Comparison of ENCODE assay signal across 9 mouse cellular contexts in the genomic region with DNA sequence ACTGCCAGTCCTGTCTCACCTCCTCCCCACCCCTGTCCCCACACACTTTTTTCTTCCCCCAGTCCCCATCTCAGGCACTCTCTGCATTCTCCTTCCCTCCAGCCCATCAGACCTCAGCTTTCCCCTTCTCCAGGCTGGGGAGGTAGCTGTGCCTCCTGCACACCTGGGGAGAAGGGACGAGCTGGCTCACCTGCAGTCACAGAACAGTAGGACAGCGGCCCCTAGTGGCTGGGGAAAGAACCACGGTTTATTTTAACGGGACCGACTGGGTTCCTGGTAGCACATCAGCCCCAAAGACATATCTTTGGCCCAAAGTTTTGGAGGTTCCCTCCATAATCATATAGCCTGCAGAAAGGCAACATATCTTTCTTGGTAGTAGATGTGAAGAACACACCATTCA. TPM values are rescaled to one million over a fixed set of nuclear protein-coding genes. Genes with fewer than 3 reads are reported as not detected.
DNase-seq lines count a peak whose midpoint lies in the region; ATAC-seq and TF ChIP-seq lines count a peak whose summit lies in the region.
"Had no signal": no experiment of that assay in that cellular context is flagged by ENCODE, and none has a peak within 500 bp of the region (broad histone marks: within the 10 kb centered on the region; RNA-seq: fewer than 3 reads in every experiment).

No protein-coding gene starts in this region.

- peak; percentile 95 for DNase-seq in midbrain, embryonic 11.5 days (ENCODE audit: low spot score, missing footprints)
- peak; percentile 84 for DNase-seq in ZHBTc4 (ENCODE audit: low read depth, low spot score)
- peak; percentile 86 for DNase-seq in liver, postnatal 0 days
- peak; percentile 69 for DNase-seq in right cerebral cortex, postnatal 25 days
- peak; percentile 82 for DNase-seq in urinary bladder, postnatal 25 days (ENCODE audit: low spot score)

- peaks cover 9% of the 10 kb centered on the region; the same call in 1 of the 2 replicates for H3K4me1 ChIP-seq in midbrain, embryonic 11.5 days (ENCODE audit: control insufficient read depth, insufficient read depth, low read length)
- H3K4me1 ChIP-seq in midbrain, embryonic 13.5 days (replicated peaks), result peaks cover 28% of the 10 kb centered on the region
- 0 out of 2 replicates have a peak, but pooled peaks cover 2% of the 10 kb centered on the region for H3K4me1 ChIP-seq in cortical plate, adult 2 months (ENCODE audit: control insufficient read depth, insufficient read depth, low read length)
- H3K4me1 ChIP-seq in liver, postnatal 0 days (ENCODE audit: insufficient read depth), result peaks cover under 1% of the 10 kb centered on the region; the same call in 1 of the 2 replicates

- H3K36me3 ChIP-seq in midbrain, embryonic 11.5 days (ENCODE audit: control insufficient read depth, insufficient read depth, low read length), result no peaks in the 10 kb centered on the region
- H3K36me3 ChIP-seq in midbrain, embryonic 13.5 days, result no peaks in the 10 kb centered on the region
- H3K36me3 ChIP-seq in liver, postnatal 0 days (replicated peaks; ENCODE audit: insufficient read depth, low read length), result no peaks in the 10 kb centered on the region
- H3K36me3 ChIP-seq: neural tube, embryonic 12.5 days had no signal

- H3K4me3 ChIP-seq in midbrain, embryonic 11.5 days (ENCODE audit: low read depth, low read length), result no peak overlapping the region
- no peak overlapping the region for H3K4me3 ChIP-seq in midbrain, embryonic 13.5 days (replicated peaks)
- H3K4me3 ChIP-seq in cortical plate, adult 2 months (ENCODE audit: insufficient read depth, low read length), result no peak overlapping the region
- H3K4me3 ChIP-seq in liver, postnatal 0 days (ENCODE audit: low read depth, low read length), result no peak overlapping the region
- H3K4me3 ChIP-seq: neural tube, embryonic 12.5 days had no signal

- no peak overlapping the region for H3K27ac ChIP-seq in midbrain, embryonic 11.5 days (ENCODE audit: low read depth, low read length)
- H3K27ac ChIP-seq in midbrain, embryonic 13.5 days, result no peak overlapping the region
- no peak overlapping the region for H3K27ac ChIP-seq in cortical plate, adult 2 months (ENCODE audit: insufficient read depth, low read length)
- no peak overlapping the region for H3K27ac ChIP-seq in liver, postnatal 0 days (ENCODE audit: low read depth)
- H3K27ac ChIP-seq: neural tube, embryonic 12.5 days had no signal

- no peaks in the 10 kb centered on the region for H3K9me3 ChIP-seq in midbrain, embryonic 11.5 days (ENCODE audit: control insufficient read depth, low read length)
- H3K9me3 ChIP-seq in midbrain, embryonic 13.5 days, result no peaks in the 10 kb centered on the region
- H3K9me3 ChIP-seq in liver, postnatal 0 days (ENCODE audit: low read length), result no peaks in the 10 kb centered on the region
- H3K9me3 ChIP-seq: neural tube, embryonic 12.5 days had no signal

- H3K27me3 ChIP-seq in midbrain, embryonic 11.5 days (ENCODE audit: control insufficient read depth, insufficient read depth, low read length), result peaks cover 12% of the 10 kb centered on the region; the same call in 1 of the 2 replicates
- H3K27me3 ChIP-seq in midbrain, embryonic 13.5 days, result peaks cover 41% of the 10 kb centered on the region
- peaks cover 35% of the 10 kb centered on the region for H3K27me3 ChIP-seq in liver, postnatal 0 days (ENCODE audit: insufficient read depth, low read length)

- no peak for TF ChIP-seq EP300 in liver, postnatal 0 days (IDR thresholded peaks at IDR 0.05; ENCODE audit: low read depth)

- H3K4me2 ChIP-seq in midbrain, embryonic 11.5 days, result no peak overlapping the region
- no peak overlapping the region for H3K4me2 ChIP-seq in midbrain, embryonic 13.5 days (replicated peaks)
- H3K4me2 ChIP-seq in liver, postnatal 0 days (ENCODE audit: low read depth, low read length), result no peak overlapping the region
- H3K4me2 ChIP-seq: neural tube, embryonic 12.5 days had no signal

- no peak for ATAC-seq in midbrain, embryonic 11.5 days (ENCODE audit: low FRiP score)
- ATAC-seq in midbrain, embryonic 13.5 days, result no peak
- ATAC-seq in inflammation-experienced regulatory T-cells, adult 6 months, result peak; percentile 55
- no peak for ATAC-seq in liver, postnatal 0 days

- under 1% methylated on average over 5 of the region's 5 CpGs for WGBS in midbrain, embryonic 11.5 days
- WGBS in midbrain, embryonic 13.5 days, result 1% methylated on average over 5 of the region's 5 CpGs
- 3% methylated on average over 5 of the region's 5 CpGs for WGBS in liver, postnatal 0 days (ENCODE audit: insufficient replicate concordance)

- no peak for TF ChIP-seq POLR2A in cortical plate, adult 2 months (IDR thresholded peaks at IDR 0.05; ENCODE audit: extremely low read depth, insufficient read depth, low read length)

- peak; percentile 93 for TF ChIP-seq CTCF in cortical plate, adult 2 months (IDR thresholded peaks at IDR 0.05; ENCODE audit: extremely low read depth, insufficient read depth, low read length)
- TF ChIP-seq CTCF in liver, postnatal 0 days (IDR thresholded peaks at IDR 0.05; ENCODE audit: low read depth), result peak; percentile 95

- no peak overlapping the region for H3K9ac ChIP-seq in midbrain, embryonic 11.5 days (ENCODE audit: low read length)
- no peak overlapping the region for H3K9ac ChIP-seq in midbrain, embryonic 13.5 days (replicated peaks)
- H3K9ac ChIP-seq in liver, postnatal 0 days (replicated peaks), result no peak overlapping the region
- H3K9ac ChIP-seq: neural tube, embryonic 12.5 days had no signal

RNA-seq across cellular contexts. Expression of a gene that starts 6.0 kb away (rescaled TPM):
- 13.7 and 16.4 TPM in 2 replicates for polyA plus RNA-seq in midbrain, embryonic 11.5 days (2014; fragmentation: Nextera tagmentation; extraction: Ambion mirVana)
- polyA plus RNA-seq in midbrain, embryonic 13.5 days (2015; fragmentation: Nextera tagmentation; extraction: Ambion mirVana), result 45.1 and 46.1 TPM in 2 replicates
- 236 and 241 TPM in 2 replicates for polyA plus RNA-seq in cortical plate, adult 2 months (2012; rRNA removed)
- polyA plus RNA-seq in inflammation-experienced regulatory T-cells, adult 6 months (2017; shearing (Covaris generic)), result 10 to 100 TPM in 2 of 3 experiments, 1 to 10 TPM in 1; 5.1 to 13.8 (median 11.3) TPM
- polyA plus RNA-seq in liver, postnatal 0 days (2015; fragmentation: Nextera tagmentation; extraction: Ambion mirVana), result 0.96 and 1.5 TPM in 2 replicates
